Mouse (Mus musculus): ENCODE results near the gene Hscb.
A peak's percentile ranks its signal among the peaks of the same experiment; 100 is the strongest.

- TF ChIP-seq CTCF (IDR thresholded peaks at IDR 0.05; ENCODE audit: low read depth) (peak; percentile 65), EP300 (IDR thresholded peaks at IDR 0.05; ENCODE audit: low read depth) (no peak)
These were observed 53.3 kb downstream of the Hscb start for GRCm38 (mm10) chr5:110786081-110786835.
